Mouse (Mus musculus): ENCODE data around the gene Topaz1.

GRCm38 (mm10) chr9:122810212-122810611, 63.1 kb downstream of the Topaz1 start:
- TF ChIP-seq CTCF (IDR thresholded peaks at IDR 0.05; ENCODE audit: low read depth, low read length) = no peak
- no peak for TF ChIP-seq POLR2A (IDR thresholded peaks at IDR 0.05; ENCODE audit: borderline replicate concordance, low read depth, low read length)
